Comparison of ENCODE assay signal across 9 mouse cellular contexts in genomic region chr11:70465211-70465610, GRCm38 (mm10). TPM values are rescaled to one million over a fixed set of nuclear protein-coding genes. Genes with fewer than 3 reads are reported as not detected.
DNase-seq lines count a peak whose midpoint lies in the region; ATAC-seq lines count a peak whose summit lies in the region.
"Had no signal": no experiment of that assay in that cellular context is flagged by ENCODE, and none has a peak within 500 bp of the region (broad histone marks: within the 10 kb centered on the region; RNA-seq: fewer than 3 reads in every experiment).

No protein-coding gene starts in this region.

- H3K4me2 ChIP-seq in hindbrain, embryonic 11.5 days (replicated peaks; ENCODE audit: low read depth, low read length), result no peak overlapping the region
- H3K4me2 ChIP-seq in midbrain, embryonic 12.5 days (replicated peaks), result peak overlapping the region; percentile 31

- H3K4me1 ChIP-seq in heart, embryonic 10.5 days, result peaks cover 19% of the 10 kb centered on the region
- no peaks in the 10 kb centered on the region for H3K4me1 ChIP-seq in hindbrain, embryonic 11.5 days (replicated peaks; ENCODE audit: control insufficient read depth, insufficient read depth, low read length)
- peaks cover 9% of the 10 kb centered on the region; the same call in 1 of the 2 replicates for H3K4me1 ChIP-seq in midbrain, embryonic 12.5 days

- no peak for ATAC-seq in hindbrain, embryonic 11.5 days (ENCODE audit: low FRiP score)
- no peak for ATAC-seq in midbrain, embryonic 12.5 days (ENCODE audit: low FRiP score, low read depth)

- H3K4me3 ChIP-seq in heart, embryonic 10.5 days, result peak overlapping the region; percentile 53
- no peak overlapping the region for H3K4me3 ChIP-seq in hindbrain, embryonic 11.5 days (ENCODE audit: low read depth, low read length)
- peak overlapping the region; percentile 11; the same call in 1 of the 2 replicates for H3K4me3 ChIP-seq in midbrain, embryonic 12.5 days

- H3K9ac ChIP-seq in hindbrain, embryonic 11.5 days (ENCODE audit: low read depth, low read length), result no peak overlapping the region
- H3K9ac ChIP-seq in midbrain, embryonic 12.5 days (replicated peaks), result 0 out of 2 replicates have a peak overlapping the region, but pooled peaks have one; percentile 1

- H3K27me3 ChIP-seq in heart, embryonic 10.5 days (ENCODE audit: insufficient read depth, poor library complexity, severe bottlenecking), result peaks cover 64% of the 10 kb centered on the region
- peaks cover 18% of the 10 kb centered on the region for H3K27me3 ChIP-seq in hindbrain, embryonic 11.5 days (ENCODE audit: control insufficient read depth, insufficient read depth, low read length)
- peaks cover 60% of the 10 kb centered on the region for H3K27me3 ChIP-seq in midbrain, embryonic 12.5 days

- WGBS in heart, embryonic 10.5 days, result 18% methylated on average over 16 of the region's 16 CpGs
- 18% methylated on average over 16 of the region's 16 CpGs for WGBS in hindbrain, embryonic 11.5 days
- WGBS in midbrain, embryonic 12.5 days, result 23% methylated on average over 16 of the region's 16 CpGs

- no peaks in the 10 kb centered on the region for H3K36me3 ChIP-seq in heart, embryonic 10.5 days
- H3K36me3 ChIP-seq in hindbrain, embryonic 11.5 days (ENCODE audit: control insufficient read depth, insufficient read depth, low read length), result no peaks in the 10 kb centered on the region
- H3K36me3 ChIP-seq in midbrain, embryonic 12.5 days, result no peaks in the 10 kb centered on the region

- DNase-seq in heart, embryonic 10.5 days (ENCODE audit: low spot score), result no peak
- no peak for DNase-seq in heart, postnatal 10 days
- peak; percentile 34 for DNase-seq in ES-CJ7 (ENCODE audit: low read depth, low spot score)
- DNase-seq in hindbrain, embryonic 11.5 days (ENCODE audit: low spot score), result peak; percentile 36
- DNase-seq in left cerebral cortex, postnatal 10 days (ENCODE audit: extremely low spot score in 1 of 2, low spot score in 2 of 2), result no peak
- no peak for DNase-seq in adrenal gland, postnatal 14 days
- no peak for DNase-seq in thymus, postnatal 4 days

- intact Hi-C loops in heart, postnatal 10 days (cut with DNase I), result no loop called here
- intact Hi-C loops in left cerebral cortex, postnatal 10 days (cut with DNase I), result no loop called here

- no peaks in the 10 kb centered on the region for H3K9me3 ChIP-seq in heart, embryonic 10.5 days
- H3K9me3 ChIP-seq in hindbrain, embryonic 11.5 days (ENCODE audit: control insufficient read depth, low read length), result no peaks in the 10 kb centered on the region
- no peaks in the 10 kb centered on the region for H3K9me3 ChIP-seq in midbrain, embryonic 12.5 days

- H3K27ac ChIP-seq in heart, embryonic 10.5 days, result peak overlapping the region; percentile 83
- no peak overlapping the region for H3K27ac ChIP-seq in hindbrain, embryonic 11.5 days (ENCODE audit: low read depth, low read length)
- H3K27ac ChIP-seq in midbrain, embryonic 12.5 days (replicated peaks), result no peak overlapping the region

RNA-seq across cellular contexts. Expression of gene Cxcl16, which starts 5.4 kb away (rescaled TPM):
- polyA plus RNA-seq in heart, embryonic 10.5 days (2016; fragmentation: Nextera tagmentation; extraction: Ambion mirVana), result 3.7 and 6.0 TPM in 2 replicates
- 1 to 10 TPM; 7.2 to 7.7 TPM for total RNA-seq in heart, postnatal 10 days (2021)
- 0.42 and 1.2 TPM in 2 replicates for polyA plus RNA-seq in hindbrain, embryonic 11.5 days (2014; fragmentation: Nextera tagmentation; extraction: Ambion mirVana)
- 1.6 and 1.7 TPM in 2 replicates for polyA plus RNA-seq in midbrain, embryonic 12.5 days (2016; fragmentation: Nextera tagmentation; extraction: Ambion mirVana)
- total RNA-seq in left cerebral cortex, postnatal 10 days (2021), result under 1 TPM; 0.69 to 0.71 TPM
- total RNA-seq in adrenal gland, postnatal 14 days (2021), result 4.0 and 6.0 TPM in 2 replicates
- total RNA-seq: neutrophil, adult 5-6 weeks had no signal

RNA-seq across cellular contexts. Expression of gene Zmynd15, which starts 6.0 kb away (rescaled TPM):
- polyA plus RNA-seq in heart, embryonic 10.5 days (2016; fragmentation: Nextera tagmentation; extraction: Ambion mirVana), result 0.73 and 1.2 TPM in 2 replicates
- total RNA-seq in heart, postnatal 10 days (2021), result 1 to 10 TPM; 1.4 to 2.1 TPM
- polyA plus RNA-seq in hindbrain, embryonic 11.5 days (2014; fragmentation: Nextera tagmentation; extraction: Ambion mirVana), result 0.22 and 0.43 TPM in 2 replicates
- 0.21 and 0.33 TPM in 2 replicates for polyA plus RNA-seq in midbrain, embryonic 12.5 days (2016; fragmentation: Nextera tagmentation; extraction: Ambion mirVana)
- 1 to 10 TPM; 1.0 to 1.1 TPM for total RNA-seq in left cerebral cortex, postnatal 10 days (2021)
- total RNA-seq in adrenal gland, postnatal 14 days (2021), result 1.3 and 1.5 TPM in 2 replicates

RNA-seq across cellular contexts. Expression of gene Med11, which starts 13.5 kb away (rescaled TPM):
- 31.0 and 37.5 TPM in 2 replicates for polyA plus RNA-seq in heart, embryonic 10.5 days (2016; fragmentation: Nextera tagmentation; extraction: Ambion mirVana)
- 10 to 100 TPM in 1 of 2 experiments, 1 to 10 TPM in 1; 8.2 to 13.4 TPM for total RNA-seq in heart, postnatal 10 days (2021)
- 40.2 and 42.0 TPM in 2 replicates for polyA plus RNA-seq in hindbrain, embryonic 11.5 days (2014; fragmentation: Nextera tagmentation; extraction: Ambion mirVana)
- polyA plus RNA-seq in midbrain, embryonic 12.5 days (2016; fragmentation: Nextera tagmentation; extraction: Ambion mirVana), result 37.6 and 39.2 TPM in 2 replicates
- total RNA-seq in left cerebral cortex, postnatal 10 days (2021), result 10 to 100 TPM; 20.7 to 23.1 TPM
- 18.1 and 23.3 TPM in 2 replicates for total RNA-seq in adrenal gland, postnatal 14 days (2021)

RNA-seq across cellular contexts. Expression of gene Arrb2, which starts 32.8 kb away (rescaled TPM):
- polyA plus RNA-seq in heart, embryonic 10.5 days (2016; fragmentation: Nextera tagmentation; extraction: Ambion mirVana), result 11.5 and 19.3 TPM in 2 replicates
- 10 to 100 TPM; 13.0 to 15.1 TPM for total RNA-seq in heart, postnatal 10 days (2021)
- 27.8 and 38.1 TPM in 2 replicates for polyA plus RNA-seq in hindbrain, embryonic 11.5 days (2014; fragmentation: Nextera tagmentation; extraction: Ambion mirVana)
- polyA plus RNA-seq in midbrain, embryonic 12.5 days (2016; fragmentation: Nextera tagmentation; extraction: Ambion mirVana), result 37.0 and 41.1 TPM in 2 replicates
- 10 to 100 TPM; 75.3 to 76.9 TPM for total RNA-seq in left cerebral cortex, postnatal 10 days (2021)
- 17.5 and 32.6 TPM in 2 replicates for total RNA-seq in adrenal gland, postnatal 14 days (2021)

RNA-seq across cellular contexts. Expression of gene Tm4sf5, which starts 39.8 kb away (rescaled TPM):
- polyA plus RNA-seq in heart, embryonic 10.5 days (2016; fragmentation: Nextera tagmentation; extraction: Ambion mirVana), result 6.2 and 7.4 TPM in 2 replicates
- total RNA-seq in heart, postnatal 10 days (2021), result 1 to 10 TPM in 1 of 2 experiments, under 1 TPM in 1; 0.89 to 1.4 TPM
- 0.45 TPM in 1 of 2 replicates, not detected in the other for polyA plus RNA-seq in hindbrain, embryonic 11.5 days (2014; fragmentation: Nextera tagmentation; extraction: Ambion mirVana)
- 0.46 TPM in 1 of 2 replicates, not detected in the other for polyA plus RNA-seq in midbrain, embryonic 12.5 days (2016; fragmentation: Nextera tagmentation; extraction: Ambion mirVana)
- 1 to 10 TPM; 1.4 to 1.5 TPM for total RNA-seq in left cerebral cortex, postnatal 10 days (2021)
- not detected in 2 replicates for total RNA-seq in adrenal gland, postnatal 14 days (2021)
- total RNA-seq: neutrophil, adult 5-6 weeks had no signal

Comparison
In these comparisons a context has a peak if more than half of its experiments do, and no peak if none do; other contexts are left out.
1. DNase-seq: peak in ES-CJ7 (single experiment) and hindbrain, embryonic 11.5 days (single experiment); none in heart, embryonic 10.5 days (single experiment), heart, postnatal 10 days (0 of 2), left cerebral cortex, postnatal 10 days (0 of 2), adrenal gland, postnatal 14 days (single experiment) and thymus, postnatal 4 days (single experiment).